Mouse (Mus musculus) heart, postnatal 14 days (tissue): ENCODE measurements at regions not wholly inside any gene's neighbourhood (a gene's known extent, or its start where the extent isn't known, plus 50 kb on each side); places are given as distances from the start of the nearest gene placed in this dataset.
"Not testable (repeated sequence)": the region's sequence is repeated elsewhere in the genome, so short reads cannot be mapped to it uniquely, and the experiment has no call there.

Experiments used
- DNase-seq, 2 experiments: peaks; one replicate each; pipeline ENCODE4 v3.0.0; 2021 to 2022
- intact Hi-C: fragments of 180-260 bp; cut with DNase I; formaldehyde crosslinking; loops from one replicate; pipeline ENCODE4 v1.15.1; 2025

DNA sequence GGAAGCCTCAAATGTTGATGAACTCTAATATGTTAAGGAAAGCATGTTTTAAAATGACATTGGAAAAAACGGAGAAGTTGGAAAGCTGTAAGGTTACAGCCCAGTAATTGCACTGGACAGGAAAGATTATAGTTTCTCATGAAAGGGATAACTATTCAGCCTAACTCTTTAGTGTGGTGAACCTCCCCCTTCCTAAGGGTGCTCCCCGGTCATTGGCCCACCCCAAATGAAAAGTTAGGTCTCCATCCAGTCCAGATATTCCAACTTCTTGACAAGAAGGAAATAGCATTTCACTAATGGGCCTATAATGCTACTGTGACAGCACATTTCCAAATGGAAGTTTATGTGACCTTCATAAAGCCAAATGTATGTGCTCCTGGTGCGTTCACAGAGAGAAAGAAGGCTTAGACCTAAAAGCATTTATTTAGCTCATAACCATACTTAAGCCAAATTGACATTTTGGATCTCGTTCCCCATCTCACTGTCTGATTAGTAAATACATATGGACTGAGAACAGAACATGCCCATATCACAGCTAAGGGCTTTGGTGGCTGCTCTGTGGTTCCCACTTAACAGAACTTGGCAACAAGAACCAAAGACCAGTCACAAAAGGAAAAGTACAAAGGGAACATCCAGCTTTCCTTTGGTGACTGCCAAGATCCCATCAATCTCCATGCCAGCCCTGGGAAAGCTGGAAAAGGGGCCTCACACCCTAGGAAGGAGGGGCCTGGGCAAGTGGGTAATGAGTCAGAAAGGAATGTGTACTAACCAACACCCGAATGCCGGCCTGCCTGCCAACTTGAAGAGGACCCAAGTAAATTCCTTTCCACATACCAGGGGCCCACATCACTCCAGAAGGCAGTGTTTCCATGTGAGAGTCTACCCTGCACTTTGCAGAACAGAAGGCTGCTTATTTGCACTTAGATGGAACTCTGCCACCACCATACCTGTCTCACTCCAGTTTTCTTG, 155.1 kb upstream of the Chst7 start:
- intact Hi-C loops, result no loop called here
- DNase-seq, result peak; percentile 4 to 21

GRCm38 (mm10) chrX:19906646-19907371, 152.6 kb upstream of the Chst7 start:
- DNase-seq, result no peak
- intact Hi-C loops, result no loop called here

GRCm38 (mm10) chrX:19917001-19917400, 142.4 kb upstream of the Chst7 start:
- intact Hi-C loops, result no loop called here
- DNase-seq, result no peak

DNA sequence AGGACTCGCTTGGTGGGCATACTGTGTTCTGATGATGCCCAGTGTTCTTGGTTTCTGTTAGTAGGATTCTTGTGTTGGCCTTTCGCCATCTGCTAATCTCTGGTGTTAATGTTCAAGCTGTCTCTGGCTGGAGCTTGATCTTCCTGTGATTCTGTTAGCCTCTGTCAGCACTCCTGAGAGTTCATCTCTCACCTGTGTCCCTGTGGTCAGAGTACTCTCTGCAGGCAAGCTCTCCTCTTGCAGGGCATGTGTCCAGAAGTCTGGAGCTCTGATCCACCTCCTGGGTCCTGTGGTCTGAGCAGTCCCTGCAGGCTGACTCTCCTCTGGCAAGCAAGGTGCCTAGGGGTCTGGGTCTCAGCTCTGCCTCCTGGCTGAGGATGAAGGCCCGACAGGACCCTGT, 130.0 kb upstream of the Chst7 start:
- intact Hi-C loops, result not testable (repeated sequence)

GRCm38 (mm10) chrX:19929866-19930265, 129.5 kb upstream of the Chst7 start:
- DNase-seq, result no peak
- intact Hi-C loops, result no loop called here

More for the DNA sequence above, 130.0 kb upstream of the Chst7 start:
- not testable (repeated sequence) for DNase-seq

GRCm38 (mm10) chrX:19943305-19943704, 116.1 kb upstream of the Chst7 start:
- no peak for DNase-seq
- intact Hi-C loops, result no loop called here
